Mouse (Mus musculus) brown adipose tissue, adult 24 weeks (tissue): ENCODE data around the gene Vcl. TPM values are rescaled to one million over a fixed set of nuclear protein-coding genes. Genes with fewer than 3 reads are reported as not detected.

ENCODE experiments used
- H3K27ac ChIP-seq: fragments of 200-500 bp; replicated peaks from 2 replicates; pipeline ENCODE4 v1.5.1; 2012; ENCODE audit warnings: low read depth, mild to moderate bottlenecking, low read length
- H3K4me1 ChIP-seq: fragments of 200-500 bp; 2 replicates; pipeline ENCODE4 v1.6.1; 2012; ENCODE audit warnings: low read length, mixed read lengths; ENCODE audit not compliant: control insufficient read depth, insufficient read depth, insufficient read length
- H3K4me3 ChIP-seq: fragments of 200-500 bp; 2 replicates; pipeline ENCODE4 v1.5.1; 2012; ENCODE audit warnings: low read depth, mild to moderate bottlenecking, low read length, moderate library complexity; ENCODE audit not compliant: insufficient read depth
- polyA plus RNA-seq: library from polyadenylated mRNA; stranded (reverse); fragments of >200 nt; gene quantifications from 2 replicates; pipeline ENCODE4 v1.2.4, GENCODE M21; 2012; ENCODE audit not compliant: missing spikeins, insufficient read depth, insufficient read length

Vcl gene
- polyA plus RNA-seq, 1 experiment = 28.5 TPM

DNA sequence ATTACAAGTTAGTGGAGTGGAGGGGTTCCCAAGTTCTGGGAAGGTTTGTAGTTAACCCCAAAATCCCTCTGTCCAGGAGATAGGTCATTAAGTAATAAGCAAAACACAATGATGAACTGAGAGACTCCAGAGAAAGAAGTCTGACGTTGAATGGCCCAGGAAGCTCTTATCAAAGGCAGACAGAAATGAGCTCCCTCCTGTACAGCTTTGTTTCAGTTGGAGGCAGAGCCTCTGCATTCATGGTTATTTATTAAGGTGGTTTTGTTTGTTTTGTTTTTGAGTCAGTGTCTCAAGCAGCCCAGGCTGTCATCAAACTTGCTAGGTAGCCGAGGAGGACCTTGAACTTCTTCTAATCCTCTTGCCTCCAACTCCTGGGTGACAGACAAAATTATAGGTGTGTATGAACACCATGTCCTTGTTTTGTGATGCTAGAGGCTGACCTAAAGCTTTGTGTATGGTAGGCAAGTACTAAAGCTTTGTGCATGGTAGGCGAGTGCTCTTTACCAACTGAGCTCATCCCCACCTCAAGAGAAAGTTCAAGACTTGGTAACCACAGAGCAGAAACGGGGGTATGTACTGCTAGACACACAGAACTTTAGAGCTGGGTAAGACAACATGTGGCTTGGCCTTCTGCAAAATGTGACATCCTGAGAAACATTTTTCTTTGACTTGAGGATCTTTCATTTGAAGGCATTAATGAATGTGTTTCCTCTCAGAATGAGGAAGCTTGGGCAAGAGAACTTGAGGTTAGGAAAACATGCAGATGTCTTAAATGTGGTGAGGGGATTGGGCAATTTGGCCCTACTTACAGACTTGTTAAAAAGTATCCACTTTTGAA lies 1.5 kb upstream of the Vcl start:
- Histone ChIP-seq H3K4me3 (no peak overlapping the region), H3K4me1 (no peaks in the 10 kb centered on the region; the same call in 1 of the 2 replicates), H3K27ac (no peak overlapping the region)

- Histone ChIP-seq H3K4me3 (peak overlapping the region; percentile 75), H3K27ac (peak overlapping the region; percentile 86), H3K4me1 (no peaks in the 10 kb centered on the region; the same call in 1 of the 2 replicates)
Observed at GRCm38 (mm10) chr14:20928308-20928685, 901 bp upstream of the Vcl start.

DNA sequence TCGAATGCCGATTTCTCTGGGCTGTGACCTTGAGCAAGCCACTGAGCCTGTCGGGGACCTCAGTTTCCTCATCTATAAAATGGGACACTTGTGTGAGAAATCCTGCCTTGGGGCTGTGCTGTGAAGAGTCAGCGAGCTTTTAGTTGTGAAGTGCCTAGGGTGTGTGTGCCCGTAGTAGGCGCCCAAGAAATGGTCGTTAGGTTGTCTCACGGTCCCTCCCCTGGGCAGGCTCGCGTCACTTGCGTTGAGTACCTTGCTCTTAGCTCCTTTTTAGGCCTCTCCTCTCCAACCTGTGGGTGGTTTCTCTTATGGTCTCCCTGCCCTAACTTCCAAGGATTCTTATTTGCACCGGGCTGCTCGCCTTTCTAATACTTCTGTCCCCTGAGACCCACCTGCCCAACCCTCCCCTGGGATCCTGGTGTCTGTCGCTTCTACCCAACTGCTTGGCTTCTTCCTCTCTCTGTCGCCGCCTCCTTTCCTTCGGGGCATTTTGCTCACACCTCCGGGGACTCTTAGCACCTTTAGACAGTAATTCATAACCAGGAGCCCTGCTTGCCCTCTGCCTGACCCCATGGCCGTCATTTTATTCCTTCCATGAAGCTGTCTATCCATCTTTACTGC lies 726 bp downstream of the Vcl start:
- Histone ChIP-seq H3K4me1 (no peaks in the 10 kb centered on the region; the same call in 1 of the 2 replicates), H3K4me3 (peak overlapping the region; percentile 88), H3K27ac (peak overlapping the region; percentile 96)

- Histone ChIP-seq H3K4me1 (no peaks in the 10 kb centered on the region; the same call in 1 of the 2 replicates), H3K27ac (peak overlapping the region; percentile 96), H3K4me3 (peak overlapping the region; percentile 88)
Observed at GRCm38 (mm10) chr14:20930481-20931391, 1.5 kb downstream of the Vcl start.

DNA sequence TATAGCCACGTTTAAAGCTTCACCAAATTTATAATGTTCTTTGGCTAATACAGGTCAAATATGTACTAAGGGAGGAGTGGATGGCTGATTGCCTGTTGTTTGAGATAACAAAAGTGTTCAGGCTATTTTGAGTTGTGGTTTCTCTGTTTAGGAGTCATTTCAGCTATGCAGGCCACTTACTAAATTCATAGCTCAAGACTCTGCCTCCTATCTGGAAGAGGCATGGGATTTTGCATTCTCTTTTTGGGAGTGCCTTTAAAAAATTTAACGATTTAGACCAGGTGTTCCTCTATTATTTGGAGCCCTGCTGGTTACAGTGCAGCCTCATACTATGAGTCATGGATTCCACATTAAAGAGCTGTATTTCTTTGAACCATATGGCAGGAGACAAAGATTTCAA lies 9.2 kb downstream of the Vcl start:
- H3K4me1 ChIP-seq = peaks cover 15% of the 10 kb centered on the region
- no peak overlapping the region for H3K4me3 ChIP-seq
- no peak overlapping the region for H3K27ac ChIP-seq

GRCm38 (mm10) chr14:20938860-20939259 lies 9.7 kb downstream of the Vcl start:
- Histone ChIP-seq H3K4me3 (no peak overlapping the region), H3K4me1 (peaks cover 15% of the 10 kb centered on the region), H3K27ac (no peak overlapping the region)

- Histone ChIP-seq H3K4me1 (peaks cover 6% of the 10 kb centered on the region), H3K4me3 (no peak overlapping the region), H3K27ac (no peak overlapping the region)
Observed at GRCm38 (mm10) chr14:20945296-20945695, 16.1 kb downstream of the Vcl start.

- Histone ChIP-seq H3K4me1 (0 out of 2 replicates have a peak, but pooled peaks cover 5% of the 10 kb centered on the region), H3K4me3 (no peak overlapping the region), H3K27ac (no peak overlapping the region)
Observed at GRCm38 (mm10) chr14:20956021-20956420, 26.8 kb downstream of the Vcl start.

- no peak overlapping the region for H3K27ac ChIP-seq
Observed at GRCm38 (mm10) chr14:20958971-20959370, 29.8 kb downstream of the Vcl start.

DNA sequence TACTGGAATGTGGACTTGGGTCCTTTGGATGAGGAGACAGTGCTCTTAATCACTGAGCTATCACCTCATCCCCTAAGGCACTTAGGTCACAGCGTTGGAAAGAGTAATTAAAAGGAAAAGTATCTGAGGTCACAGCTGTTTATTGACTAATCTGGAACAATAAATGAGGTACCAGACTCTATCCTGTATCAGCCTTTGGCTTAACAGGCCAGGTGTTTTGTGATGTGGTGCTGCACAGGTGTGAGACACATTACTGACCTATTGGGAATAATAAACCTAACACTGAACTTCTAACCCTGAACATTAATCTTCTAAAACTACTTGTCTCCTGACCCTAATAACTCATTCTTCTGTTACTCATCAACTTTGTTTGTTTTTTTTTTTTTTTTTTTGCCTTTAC lies 33.3 kb downstream of the Vcl start:
- Histone ChIP-seq H3K4me1 (peaks cover 7% of the 10 kb centered on the region), H3K4me3 (no peak overlapping the region), H3K27ac (no peak overlapping the region)

More at GRCm38 (mm10) chr14:20958971-20959370, 29.8 kb downstream of the Vcl start:
- H3K4me1 ChIP-seq = peaks cover 10% of the 10 kb centered on the region
- no peak overlapping the region for H3K4me3 ChIP-seq

GRCm38 (mm10) chr14:20962906-20963305 lies 33.7 kb downstream of the Vcl start:
- no peak overlapping the region for H3K4me3 ChIP-seq
- H3K4me1 ChIP-seq = peaks cover 5% of the 10 kb centered on the region
- H3K27ac ChIP-seq = no peak overlapping the region

DNA sequence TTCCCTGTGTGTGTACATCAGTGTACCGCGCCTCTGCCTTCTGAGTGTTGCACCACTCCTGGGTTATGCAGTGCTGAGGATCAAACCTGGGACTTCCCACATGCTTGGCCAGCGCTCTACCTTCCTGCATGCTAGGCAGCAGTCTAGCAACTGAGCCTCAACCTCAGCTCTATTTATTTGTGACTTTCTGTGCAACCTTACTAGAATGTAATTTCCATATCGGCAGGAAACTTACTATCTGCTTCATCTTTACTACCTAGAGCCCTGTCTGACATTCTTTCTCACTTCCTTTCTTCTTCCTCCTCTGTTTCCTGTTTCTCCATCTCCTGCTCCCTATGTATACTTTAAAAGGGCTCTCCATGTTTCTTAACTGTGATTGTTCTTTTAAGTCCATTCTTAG lies 34.7 kb downstream of the Vcl start:
- Histone ChIP-seq H3K4me3 (no peak overlapping the region), H3K27ac (no peak overlapping the region), H3K4me1 (peaks cover 5% of the 10 kb centered on the region)

DNA sequence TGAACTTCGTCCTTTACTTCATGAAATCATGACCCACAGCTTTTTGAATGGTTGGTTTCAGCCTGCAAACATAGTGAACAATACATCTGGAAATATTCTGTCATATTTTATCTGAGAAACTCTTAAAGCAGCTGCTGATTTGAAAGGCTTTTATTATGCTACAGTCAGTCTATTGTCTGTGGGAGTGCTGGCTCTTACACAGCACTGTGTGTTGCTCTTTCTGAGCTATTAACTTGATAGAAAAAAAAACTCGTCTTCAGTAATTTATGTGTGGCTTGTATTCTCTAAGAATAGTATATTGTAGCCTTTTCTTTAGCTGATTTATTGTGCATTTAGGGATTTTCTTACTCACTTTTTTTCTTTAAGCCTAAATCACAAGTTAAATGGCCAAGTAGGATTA lies 35.1 kb downstream of the Vcl start:
- Histone ChIP-seq H3K4me3 (no peak overlapping the region), H3K27ac (no peak overlapping the region), H3K4me1 (peaks cover 5% of the 10 kb centered on the region)

DNA sequence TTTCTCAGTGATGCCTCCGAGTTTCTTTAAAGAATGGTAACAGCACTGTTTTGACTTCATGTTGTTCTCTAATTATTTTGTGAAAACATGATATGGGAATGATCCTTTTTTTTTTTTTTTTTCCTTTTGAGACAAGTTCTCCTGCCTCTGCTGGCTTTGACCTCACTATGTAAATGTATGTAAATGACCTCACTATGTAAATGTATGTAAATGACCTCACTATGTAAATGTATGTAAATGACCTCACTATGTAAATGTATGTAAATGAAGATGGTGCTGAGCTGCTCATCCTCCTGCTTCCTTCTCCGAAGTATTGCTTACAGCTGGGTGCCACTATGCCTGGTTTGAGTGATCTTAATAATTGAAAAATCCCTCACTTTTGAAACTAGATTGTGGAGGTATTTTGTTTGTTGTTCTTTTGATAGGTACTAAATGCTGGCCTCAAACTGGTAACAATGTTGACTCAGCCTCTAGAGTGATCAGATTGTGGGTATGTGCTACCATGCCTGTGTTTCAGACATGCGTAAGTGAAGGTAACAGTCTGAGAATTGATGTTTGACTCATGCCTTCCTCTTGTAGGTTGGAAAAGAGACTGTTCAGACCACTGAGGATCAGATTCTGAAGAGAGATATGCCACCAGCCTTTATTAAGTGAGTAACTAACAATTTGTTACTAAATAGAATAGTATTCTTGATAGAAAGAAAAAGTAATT lies 37.9 kb downstream of the Vcl start:
- no peak overlapping the region for H3K27ac ChIP-seq
- H3K4me3 ChIP-seq = no peak overlapping the region
- H3K4me1 ChIP-seq = peaks cover 7% of the 10 kb centered on the region
